Mouse (Mus musculus) heart, embryonic 10.5 days (tissue): ENCODE data around the gene Mtus2. TPM values are rescaled to one million over a fixed set of nuclear protein-coding genes. Genes with fewer than 3 reads are reported as not detected.
A peak's percentile ranks its signal among the peaks of the same experiment; 100 is the strongest.

Experiments used
- DNase-seq: peaks from one replicate; pipeline ENCODE4 v3.0.0-alpha.2; 2017; ENCODE audit warnings: low spot score
- H3K27ac ChIP-seq: fragments of 300-500 bp; sonication (generic); 2 replicates; pipeline ENCODE4 v1.5.1; 2016; ENCODE audit warnings: mild to moderate bottlenecking
- H3K27me3 ChIP-seq: fragments of 300-500 bp; sonication (generic); 2 replicates; pipeline ENCODE4 v1.6.1; 2016; ENCODE audit warnings: mild to moderate bottlenecking; ENCODE audit not compliant: poor library complexity, insufficient read depth, severe bottlenecking
- H3K36me3 ChIP-seq: fragments of 300-500 bp; sonication (generic); 2 replicates; pipeline ENCODE4 v1.6.1; 2016; ENCODE audit warnings: mild to moderate bottlenecking, moderate library complexity
- H3K4me1 ChIP-seq: fragments of 300-500 bp; sonication (generic); 2 replicates; pipeline ENCODE4 v1.6.1; 2016; ENCODE audit warnings: mild to moderate bottlenecking
- H3K4me3 ChIP-seq: fragments of 300-500 bp; sonication (generic); 2 replicates; pipeline ENCODE4 v1.5.1; 2016; ENCODE audit warnings: mild to moderate bottlenecking, moderate library complexity
- H3K9me3 ChIP-seq: fragments of 300-500 bp; sonication (generic); 2 replicates; pipeline ENCODE4 v1.6.1; 2016; ENCODE audit warnings: mild to moderate bottlenecking, moderate library complexity
- WGBS: fragments of 180-500 bp; shearing (Covaris S2); methylation state at CpG from one replicate; pipeline ENCODE4 v1.1.7; 2016; 5-methylcytosine and 5-hydroxymethylcytosine counted together
- polyA plus RNA-seq: library from polyadenylated mRNA; unstranded; fragments of >200 nt; fragmentation: Nextera tagmentation; extraction: Ambion mirVana; gene quantifications from 2 replicates; pipeline ENCODE4 v1.2.1, GENCODE M21; 2016

Gene Mtus2
- polyA plus RNA-seq, 1 experiment from 2014 or later: 52.2 TPM

GRCm38 (mm10) chr5:147963820-147964580 lies 6.9 kb downstream of the Mtus2 start:
- H3K27me3 ChIP-seq: no peaks in the 10 kb centered on the region

GRCm38 (mm10) chr5:147964776-147965175 lies 7.7 kb downstream of the Mtus2 start:
- Histone ChIP-seq H3K27me3 (no peaks in the 10 kb centered on the region), H3K9me3 (no peaks in the 10 kb centered on the region), H3K27ac (no peak overlapping the region), H3K4me3 (no peak overlapping the region), H3K36me3 (no peaks in the 10 kb centered on the region), H3K4me1 (no peaks in the 10 kb centered on the region)
- 55% methylated on average over 2 of the region's 2 CpGs for WGBS
- no peak for DNase-seq

More at GRCm38 (mm10) chr5:147963820-147964580, 6.9 kb downstream of the Mtus2 start:
- H3K36me3 ChIP-seq: no peaks in the 10 kb centered on the region
- H3K9me3 ChIP-seq: no peaks in the 10 kb centered on the region
- DNase-seq: no peak
- no peak overlapping the region for H3K27ac ChIP-seq
- WGBS: 63% methylated on average over 13 of the region's 13 CpGs
- no peak overlapping the region for H3K4me3 ChIP-seq
- H3K4me1 ChIP-seq: no peaks in the 10 kb centered on the region

DNA sequence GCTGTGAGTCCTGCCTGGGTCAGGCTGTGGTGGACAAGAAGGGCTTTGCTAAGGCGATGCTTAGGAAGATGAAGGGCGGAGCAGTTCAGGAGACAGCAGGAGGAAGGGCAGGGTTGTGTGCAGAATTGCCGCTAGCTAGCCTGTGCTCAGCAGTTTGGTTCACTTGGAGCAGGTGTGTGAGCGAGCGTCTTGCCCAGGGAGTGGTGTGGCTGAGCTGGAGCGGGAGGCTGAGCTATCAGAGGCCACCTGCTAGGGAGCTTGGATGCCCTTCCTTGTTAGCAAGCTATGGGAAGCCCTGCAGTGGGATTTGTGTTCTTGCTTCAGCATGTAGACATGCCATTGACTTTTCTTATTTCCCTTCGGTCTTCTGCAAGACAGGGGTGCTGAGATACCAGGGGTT lies 9.5 kb downstream of the Mtus2 start:
- Histone ChIP-seq H3K4me3 (no peak overlapping the region), H3K36me3 (no peaks in the 10 kb centered on the region), H3K27me3 (no peaks in the 10 kb centered on the region), H3K27ac (no peak overlapping the region), H3K4me1 (no peaks in the 10 kb centered on the region), H3K9me3 (no peaks in the 10 kb centered on the region)
- WGBS: 73% methylated on average over 7 of the region's 7 CpGs
- no peak for DNase-seq

- H3K9me3 ChIP-seq: no peaks in the 10 kb centered on the region
Observed at GRCm38 (mm10) chr5:147969566-147969965, 12.4 kb downstream of the Mtus2 start.

GRCm38 (mm10) chr5:147976001-147976400 lies 18.9 kb downstream of the Mtus2 start:
- WGBS: 47% methylated on average over 13 of the region's 13 CpGs
- H3K4me1 ChIP-seq: no peaks in the 10 kb centered on the region
- H3K36me3 ChIP-seq: no peaks in the 10 kb centered on the region
- H3K27ac ChIP-seq: no peak overlapping the region
- no peak overlapping the region for H3K4me3 ChIP-seq
- H3K9me3 ChIP-seq: no peaks in the 10 kb centered on the region
- DNase-seq: no peak
- no peaks in the 10 kb centered on the region for H3K27me3 ChIP-seq

More at GRCm38 (mm10) chr5:147969566-147969965, 12.4 kb downstream of the Mtus2 start:
- Histone ChIP-seq H3K4me1 (no peaks in the 10 kb centered on the region), H3K27me3 (no peaks in the 10 kb centered on the region), H3K4me3 (no peak overlapping the region), H3K36me3 (no peaks in the 10 kb centered on the region), H3K27ac (no peak overlapping the region)
- no peak for DNase-seq
- 85% methylated on average over 5 of the region's 5 CpGs for WGBS

- Histone ChIP-seq H3K4me3 (no peak overlapping the region), H3K4me1 (no peaks in the 10 kb centered on the region), H3K9me3 (no peaks in the 10 kb centered on the region), H3K27me3 (no peaks in the 10 kb centered on the region), H3K36me3 (no peaks in the 10 kb centered on the region), H3K27ac (no peak overlapping the region)
- no peak for DNase-seq
- 78% methylated on average over 13 of the region's 13 CpGs for WGBS
Observed at GRCm38 (mm10) chr5:147980606-147981005, 23.5 kb downstream of the Mtus2 start.

GRCm38 (mm10) chr5:147990289-147990688 lies 33.2 kb downstream of the Mtus2 start:
- H3K27ac ChIP-seq: no peak overlapping the region
- no peak for DNase-seq
- H3K4me3 ChIP-seq: no peak overlapping the region
- H3K36me3 ChIP-seq: no peaks in the 10 kb centered on the region
- H3K9me3 ChIP-seq: 0 out of 2 replicates have a peak, but pooled peaks cover 3% of the 10 kb centered on the region
- no peaks in the 10 kb centered on the region for H3K27me3 ChIP-seq
- peaks cover 4% of the 10 kb centered on the region; the same call in 1 of the 2 replicates for H3K4me1 ChIP-seq
- 56% methylated on average over 4 of the region's 4 CpGs for WGBS

GRCm38 (mm10) chr5:147990775-147991174 lies 33.7 kb downstream of the Mtus2 start:
- H3K4me1 ChIP-seq: peaks cover 4% of the 10 kb centered on the region; the same call in 1 of the 2 replicates
- H3K27ac ChIP-seq: no peak overlapping the region
- 85% methylated on average over 10 of the region's 10 CpGs for WGBS
- H3K4me3 ChIP-seq: no peak overlapping the region
- no peaks in the 10 kb centered on the region for H3K27me3 ChIP-seq
- no peak for DNase-seq
- 0 out of 2 replicates have a peak, but pooled peaks cover 3% of the 10 kb centered on the region for H3K9me3 ChIP-seq
- H3K36me3 ChIP-seq: no peaks in the 10 kb centered on the region

GRCm38 (mm10) chr5:147992581-147993378 lies 35.7 kb downstream of the Mtus2 start:
- H3K36me3 ChIP-seq: no peaks in the 10 kb centered on the region
- H3K27me3 ChIP-seq: no peaks in the 10 kb centered on the region
- no peaks in the 10 kb centered on the region for H3K9me3 ChIP-seq
- H3K4me1 ChIP-seq: peaks cover 4% of the 10 kb centered on the region; the same call in 1 of the 2 replicates
- peak overlapping the region; percentile 48 for H3K4me3 ChIP-seq
- DNase-seq: peak; percentile 95
- H3K27ac ChIP-seq: peak overlapping the region; percentile 72
- WGBS: 13% methylated on average over 20 of the region's 20 CpGs

DNA sequence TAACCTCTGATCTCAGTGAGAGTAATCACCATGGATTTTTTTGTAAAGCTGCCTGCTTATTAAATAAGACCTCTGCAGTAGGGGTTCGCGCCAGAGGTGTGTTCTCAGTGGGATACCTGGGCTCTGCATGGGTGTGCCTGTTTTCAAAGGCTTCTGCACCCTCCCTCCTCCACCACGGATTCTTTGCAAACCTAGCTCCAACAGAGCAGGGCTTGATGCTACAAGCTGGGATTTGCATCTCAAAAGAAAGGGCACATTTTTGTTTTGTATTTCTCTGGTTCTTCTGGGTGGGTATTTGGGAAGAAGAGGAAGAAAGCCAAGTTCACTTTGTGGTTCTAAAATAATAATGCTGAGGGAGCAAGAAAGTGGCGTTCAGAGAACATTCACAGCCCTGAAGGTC lies 48.1 kb downstream of the Mtus2 start:
- Histone ChIP-seq H3K4me3 (no peak overlapping the region), H3K9me3 (no peaks in the 10 kb centered on the region), H3K27me3 (no peaks in the 10 kb centered on the region), H3K36me3 (no peaks in the 10 kb centered on the region), H3K27ac (no peak overlapping the region), H3K4me1 (no peaks in the 10 kb centered on the region)
- no peak for DNase-seq
- WGBS: 28% methylated on average over 4 of the region's 4 CpGs

DNA sequence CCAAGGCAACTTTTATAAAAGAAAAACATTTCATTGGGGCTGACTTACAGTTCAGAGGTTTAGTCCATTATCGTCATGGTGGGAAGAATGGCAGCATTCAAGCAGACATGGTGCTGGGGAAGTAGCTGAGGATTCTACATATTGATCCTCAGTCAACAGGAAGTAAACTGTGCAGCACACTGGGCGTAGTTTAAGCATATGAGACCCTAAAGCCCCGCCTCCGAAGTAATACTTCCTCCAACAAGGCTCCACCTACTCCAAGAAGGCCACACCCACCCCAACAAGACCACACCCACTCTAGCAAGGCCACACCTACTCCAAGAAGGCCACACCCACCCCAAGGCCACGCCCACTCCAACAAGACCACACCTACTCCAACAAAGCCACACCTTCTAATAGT lies 55.0 kb downstream of the Mtus2 start:
- DNase-seq: no peak
- no peak overlapping the region for H3K27ac ChIP-seq
- no peaks in the 10 kb centered on the region for H3K36me3 ChIP-seq
- no peaks in the 10 kb centered on the region for H3K27me3 ChIP-seq
- WGBS: 77% methylated on average over 5 of the region's 5 CpGs
- H3K9me3 ChIP-seq: no peaks in the 10 kb centered on the region
- H3K4me3 ChIP-seq: no peak overlapping the region
- H3K4me1 ChIP-seq: no peaks in the 10 kb centered on the region

DNA sequence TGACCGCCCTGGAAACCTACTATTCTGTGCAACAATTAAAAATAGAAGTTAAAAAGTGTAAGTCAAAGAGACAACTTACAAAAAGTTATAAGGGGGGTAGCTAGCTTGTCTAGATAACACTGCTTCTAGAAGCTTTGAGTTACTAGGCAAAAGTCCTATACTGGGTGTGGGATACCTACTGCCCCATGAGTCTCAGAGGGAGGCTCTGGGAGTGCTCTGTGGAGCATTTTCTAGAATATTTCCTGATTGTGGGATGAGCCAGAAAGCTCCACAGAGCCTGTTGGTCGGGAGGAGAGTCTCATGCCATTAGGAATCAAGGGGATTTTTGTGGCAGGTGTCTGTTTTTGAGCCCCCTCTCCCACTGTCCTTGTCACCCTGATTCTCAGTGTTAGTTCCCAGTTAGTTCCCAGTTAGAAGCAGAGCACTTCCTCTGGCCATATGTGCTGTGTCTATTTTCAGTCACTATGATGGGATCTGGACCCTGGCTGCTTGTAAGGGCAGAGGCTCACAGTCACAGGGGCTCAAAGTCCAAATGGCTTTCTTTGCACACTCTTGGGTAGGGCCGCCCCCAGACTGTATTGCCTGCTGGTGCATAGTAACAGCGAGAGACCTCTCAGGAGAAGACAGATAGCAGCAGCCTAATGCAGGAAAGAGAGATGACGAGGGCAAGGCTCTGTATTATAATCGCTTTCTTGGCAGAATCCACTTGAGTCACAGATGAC lies 57.2 kb downstream of the Mtus2 start:
- no peaks in the 10 kb centered on the region for H3K4me1 ChIP-seq
- no peaks in the 10 kb centered on the region for H3K36me3 ChIP-seq
- 74% methylated on average over 6 of the region's 6 CpGs for WGBS
- no peaks in the 10 kb centered on the region for H3K27me3 ChIP-seq
- H3K4me3 ChIP-seq: no peak overlapping the region
- no peak overlapping the region for H3K27ac ChIP-seq
- H3K9me3 ChIP-seq: no peaks in the 10 kb centered on the region; the same call in 1 of the 2 replicates
- DNase-seq: no peak
